Mouse (Mus musculus): ENCODE measurements around the gene Rsph14.

DNA sequence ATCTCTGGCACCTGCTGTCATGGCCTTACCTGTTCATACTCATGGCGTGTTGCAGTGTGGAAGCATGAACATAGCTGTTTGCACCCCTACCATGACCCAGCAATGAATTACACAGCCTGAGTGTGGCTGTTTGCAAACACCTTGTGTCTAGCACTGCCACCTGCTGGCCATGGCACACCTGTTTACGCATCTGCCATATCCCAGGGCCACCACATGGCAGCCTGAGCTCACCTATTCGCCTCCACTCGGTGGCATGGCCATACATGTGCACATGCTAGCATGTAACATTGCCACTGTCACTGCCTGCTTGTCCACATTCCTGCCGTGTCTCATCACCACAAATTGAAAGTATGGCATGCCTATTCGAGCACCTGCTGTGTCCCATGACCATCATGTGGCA is 102.8 kb downstream of the Rsph14 start:
- peak; percentile 64 for TF ChIP-seq CTCF (IDR thresholded peaks at IDR 0.05)
- no peak for TF ChIP-seq EP300 (IDR thresholded peaks at IDR 0.05)

Data from lung, postnatal 0 days (tissue).